Comparison of ENCODE assay signal across 10 mouse cellular contexts in genomic region chr11:69192840-69193239, GRCm38 (mm10). TPM values are rescaled to one million over a fixed set of nuclear protein-coding genes. Genes with fewer than 3 reads are reported as not detected.
DNase-seq lines count a peak whose midpoint lies in the region; ATAC-seq lines count a peak whose summit lies in the region.
"Had no signal": no experiment of that assay in that cellular context is flagged by ENCODE, and none has a peak within 500 bp of the region (broad histone marks: within the 10 kb centered on the region; RNA-seq: fewer than 3 reads in every experiment).

No protein-coding gene starts in this region.

- H3K9ac ChIP-seq in midbrain, embryonic 11.5 days (ENCODE audit: low read length): no peak overlapping the region
- H3K9ac ChIP-seq in midbrain, embryonic 15.5 days: no peak overlapping the region
- H3K9ac ChIP-seq: hindbrain, embryonic 15.5 days; neural tube, embryonic 12.5 days had no signal

- H3K27me3 ChIP-seq in midbrain, embryonic 11.5 days (ENCODE audit: control insufficient read depth, insufficient read depth, low read length): peaks cover 15% of the 10 kb centered on the region
- H3K27me3 ChIP-seq in midbrain, embryonic 15.5 days (replicated peaks): peaks cover 16% of the 10 kb centered on the region
- H3K27me3 ChIP-seq in heart, embryonic 10.5 days (ENCODE audit: insufficient read depth, poor library complexity, severe bottlenecking): peaks cover 35% of the 10 kb centered on the region

- no peaks in the 10 kb centered on the region for H3K36me3 ChIP-seq in midbrain, embryonic 11.5 days (ENCODE audit: control insufficient read depth, insufficient read depth, low read length)
- no peaks in the 10 kb centered on the region for H3K36me3 ChIP-seq in midbrain, embryonic 15.5 days (replicated peaks)
- no peaks in the 10 kb centered on the region for H3K36me3 ChIP-seq in heart, embryonic 10.5 days
- H3K36me3 ChIP-seq: hindbrain, embryonic 15.5 days; neural tube, embryonic 12.5 days had no signal

- no peak for ATAC-seq in cerebellum, adult (ENCODE audit: insufficient number of reproducible peaks, low FRiP score, low TSS enrichment)
- ATAC-seq in midbrain, embryonic 11.5 days (ENCODE audit: low FRiP score): no peak
- ATAC-seq in midbrain, embryonic 15.5 days (replicated peaks): no peak
- no peak for ATAC-seq in frontal cortex, adult (ENCODE audit: low TSS enrichment)

- H3K27ac ChIP-seq in midbrain, embryonic 11.5 days (ENCODE audit: low read depth, low read length): no peak overlapping the region
- H3K27ac ChIP-seq in midbrain, embryonic 15.5 days: no peak overlapping the region
- H3K27ac ChIP-seq in heart, embryonic 10.5 days: no peak overlapping the region
- H3K27ac ChIP-seq: hindbrain, embryonic 15.5 days; neural tube, embryonic 12.5 days had no signal

- no peak overlapping the region for H3K4me2 ChIP-seq in midbrain, embryonic 11.5 days
- H3K4me2 ChIP-seq in midbrain, embryonic 15.5 days: no peak overlapping the region
- H3K4me2 ChIP-seq: hindbrain, embryonic 15.5 days; neural tube, embryonic 12.5 days had no signal

- H3K9me3 ChIP-seq in midbrain, embryonic 11.5 days (ENCODE audit: control insufficient read depth, low read length): no peaks in the 10 kb centered on the region
- H3K9me3 ChIP-seq in midbrain, embryonic 15.5 days: no peaks in the 10 kb centered on the region
- no peaks in the 10 kb centered on the region for H3K9me3 ChIP-seq in heart, embryonic 10.5 days
- H3K9me3 ChIP-seq: hindbrain, embryonic 15.5 days; neural tube, embryonic 12.5 days had no signal

- peak; percentile 34 for DNase-seq in cerebellum, adult 11 months
- peak; percentile 89 for DNase-seq in midbrain, embryonic 11.5 days (ENCODE audit: low spot score, missing footprints)
- peak; percentile 17 for DNase-seq in c-Kit-positive CD71-negative TER-119-negative erythroid progenitor cells, embryonic 14.5 days (ENCODE audit: low read depth)
- DNase-seq in heart, embryonic 10.5 days (ENCODE audit: low spot score): peak; percentile 72
- DNase-seq in lung, postnatal 14 days: peak; percentile 34

- H3K4me1 ChIP-seq in midbrain, embryonic 11.5 days (ENCODE audit: control insufficient read depth, insufficient read depth, low read length): no peaks in the 10 kb centered on the region
- peaks cover 8% of the 10 kb centered on the region; the same call in 1 of the 2 replicates for H3K4me1 ChIP-seq in midbrain, embryonic 15.5 days
- peaks cover 14% of the 10 kb centered on the region for H3K4me1 ChIP-seq in heart, embryonic 10.5 days
- H3K4me1 ChIP-seq: neural tube, embryonic 12.5 days had no signal

- no peak overlapping the region for H3K4me3 ChIP-seq in midbrain, embryonic 11.5 days (ENCODE audit: low read depth, low read length)
- H3K4me3 ChIP-seq in midbrain, embryonic 15.5 days: no peak overlapping the region
- no peak overlapping the region for H3K4me3 ChIP-seq in heart, embryonic 10.5 days
- H3K4me3 ChIP-seq: hindbrain, embryonic 15.5 days; neural tube, embryonic 12.5 days had no signal

- 2% methylated on average over 1 of the region's 1 CpGs for WGBS in midbrain, embryonic 11.5 days
- WGBS in midbrain, embryonic 15.5 days: 2% methylated on average over 1 of the region's 1 CpGs
- WGBS in heart, embryonic 10.5 days: 4% methylated on average over 1 of the region's 1 CpGs

RNA-seq across cellular contexts. Expression of gene Alox8, which starts 4.8 kb away (rescaled TPM):
- polyA plus RNA-seq in midbrain, embryonic 11.5 days (2014; fragmentation: Nextera tagmentation; extraction: Ambion mirVana): 0.11 TPM in 1 of 2 replicates, not detected in the other
- polyA plus RNA-seq in midbrain, embryonic 15.5 days (2015; fragmentation: Nextera tagmentation; extraction: Ambion mirVana): 0.25 and 0.87 TPM in 2 replicates
- polyA plus RNA-seq in heart, embryonic 10.5 days (2016; fragmentation: Nextera tagmentation; extraction: Ambion mirVana): 1.1 and 1.2 TPM in 2 replicates

RNA-seq across cellular contexts. Expression of gene Alox12b, which starts 36.1 kb away (rescaled TPM):
- polyA plus RNA-seq in midbrain, embryonic 11.5 days (2014; fragmentation: Nextera tagmentation; extraction: Ambion mirVana): not detected in 2 replicates
- 0.28 and 0.41 TPM in 2 replicates for polyA plus RNA-seq in midbrain, embryonic 15.5 days (2015; fragmentation: Nextera tagmentation; extraction: Ambion mirVana)
- polyA plus RNA-seq in heart, embryonic 10.5 days (2016; fragmentation: Nextera tagmentation; extraction: Ambion mirVana): not detected in 2 replicates

RNA-seq across cellular contexts. Expression of gene Gucy2e, which starts 44.0 kb away (rescaled TPM):
- polyA plus RNA-seq in midbrain, embryonic 11.5 days (2014; fragmentation: Nextera tagmentation; extraction: Ambion mirVana): 0.04 TPM in 1 of 2 replicates, not detected in the other
- polyA plus RNA-seq in midbrain, embryonic 15.5 days (2015; fragmentation: Nextera tagmentation; extraction: Ambion mirVana): 0.75 and 0.92 TPM in 2 replicates
- 0.24 and 0.46 TPM in 2 replicates for polyA plus RNA-seq in heart, embryonic 10.5 days (2016; fragmentation: Nextera tagmentation; extraction: Ambion mirVana)

Comparison
In these comparisons a context has a peak if more than half of its experiments do, and no peak if none do; other contexts are left out.
1. DNase-seq: peak in every context shown above with its lines; median percentile 89 in midbrain, embryonic 11.5 days; 72 in heart, embryonic 10.5 days; 34 in cerebellum, adult 11 months; 34 in lung, postnatal 14 days; 17 in c-Kit-positive CD71-negative TER-119-negative erythroid progenitor cells, embryonic 14.5 days.